Mouse (Mus musculus): ENCODE results near the gene Ube3c. TPM values are rescaled to one million over a fixed set of nuclear protein-coding genes. Genes with fewer than 3 reads are reported as not detected.

Gene Ube3c
- polyA plus RNA-seq (2017; shearing (Covaris generic)), result 15.4 TPM

GRCm38 (mm10) chr5:29568848-29569377, at the start of gene Ube3c:
TSS of gene Ube3c (plus strand) at chr5:29569242.

Other genes starting within 250 kb of the Ube3c start
- 2.8 TPM for gene Lmbr1, start 190.9 kb upstream of the Ube3c start, polyA plus RNA-seq (2017; shearing (Covaris generic))
- gene Nom1, start 134.6 kb upstream of the Ube3c start, polyA plus RNA-seq (2017; shearing (Covaris generic)), result 41.7 TPM
- gene Mnx1, start 90.8 kb upstream of the Ube3c start, polyA plus RNA-seq (2017; shearing (Covaris generic)), result not detected
- gene Dnajb6, start 166.4 kb downstream of the Ube3c start, polyA plus RNA-seq (2017; shearing (Covaris generic)), result 190 TPM
- 1.1 TPM for gene Gm5129, start 166.7 kb downstream of the Ube3c start, polyA plus RNA-seq (2017; shearing (Covaris generic))

All from activated CD4-positive, CD25-positive, alpha-beta regulatory T cell, adult 9 weeks (primary cell).